Comparison of ENCODE assay signal across 46 mouse cellular contexts in genomic region chr8:11693972-11694371, GRCm38 (mm10). TPM values are rescaled to one million over a fixed set of nuclear protein-coding genes. Genes with fewer than 3 reads are reported as not detected.
"Had no signal": no experiment of that assay in that cellular context is flagged by ENCODE, and none has a peak within 500 bp of the region (broad histone marks: within the 10 kb centered on the region; RNA-seq: fewer than 3 reads in every experiment).

No protein-coding gene starts in this region.

- H3K9me3 ChIP-seq: limb, embryonic 10.5 days; limb, embryonic 12.5 days; limb, embryonic 13.5 days; limb, embryonic 15.5 days; liver, embryonic 12.5 days; liver, embryonic 13.5 days; liver, embryonic 15.5 days; lung, embryonic 15.5 days; midbrain, embryonic 10.5 days; midbrain, embryonic 12.5 days; midbrain, embryonic 13.5 days; midbrain, embryonic 15.5 days; neural tube, embryonic 12.5 days; neural tube, embryonic 13.5 days had no signal

- H3K27ac ChIP-seq: left cerebral cortex, adult 2 months; limb, embryonic 10.5 days; limb, embryonic 12.5 days; limb, embryonic 13.5 days; limb, embryonic 15.5 days; liver, embryonic 12.5 days; liver, embryonic 13.5 days; liver, embryonic 14.5 days; liver, embryonic 15.5 days; lung, embryonic 15.5 days; macrophage; midbrain, embryonic 10.5 days; midbrain, embryonic 12.5 days; midbrain, embryonic 13.5 days; midbrain, embryonic 15.5 days; neural tube, embryonic 12.5 days; neural tube, embryonic 13.5 days had no signal

- H3K4me1 ChIP-seq: limb, embryonic 10.5 days; liver, embryonic 15.5 days; megakaryocyte, embryonic 14.5 days; midbrain, embryonic 13.5 days; midbrain, embryonic 15.5 days; neural tube, embryonic 12.5 days; neural tube, embryonic 13.5 days had no signal

- DNase-seq: left cerebral cortex, postnatal 4 days; liver; liver, embryonic 13.5 days; liver, postnatal 0 days; lung, adult 18-20 months; lung, adult 2 months; lung, embryonic 14.5 days; lung, postnatal 4 days; midbrain, embryonic 14.5 days had no signal

- H3K4me2 ChIP-seq: limb, embryonic 12.5 days; limb, embryonic 13.5 days; limb, embryonic 15.5 days; liver, embryonic 11.5 days; liver, embryonic 12.5 days; liver, embryonic 13.5 days; liver, embryonic 15.5 days; lung, embryonic 14.5 days; lung, embryonic 15.5 days; midbrain, embryonic 11.5 days; midbrain, embryonic 12.5 days; midbrain, embryonic 13.5 days; midbrain, embryonic 15.5 days; neural tube, embryonic 12.5 days; neural tube, embryonic 13.5 days had no signal

- ATAC-seq: liver, embryonic 12.5 days; liver, postnatal 0 days; midbrain, embryonic 13.5 days; midbrain, embryonic 15.5 days; midbrain, embryonic 16.5 days had no signal

- H3K36me3 ChIP-seq: limb, embryonic 10.5 days; limb, embryonic 12.5 days; limb, embryonic 13.5 days; limb, embryonic 15.5 days; liver, embryonic 12.5 days; liver, embryonic 13.5 days; liver, embryonic 15.5 days; lung, embryonic 15.5 days; midbrain, embryonic 10.5 days; midbrain, embryonic 12.5 days; midbrain, embryonic 13.5 days; midbrain, embryonic 15.5 days; neural tube, embryonic 12.5 days; neural tube, embryonic 13.5 days had no signal

- H3K27me3 ChIP-seq: limb, embryonic 13.5 days; limb, embryonic 15.5 days; liver, embryonic 13.5 days; liver, embryonic 15.5 days; midbrain, embryonic 12.5 days; midbrain, embryonic 13.5 days; midbrain, embryonic 15.5 days; neural tube, embryonic 12.5 days; neural tube, embryonic 13.5 days had no signal

- H3K9ac ChIP-seq: limb, embryonic 12.5 days; limb, embryonic 13.5 days; limb, embryonic 15.5 days; liver, embryonic 12.5 days; liver, embryonic 13.5 days; liver, embryonic 14.5 days; liver, embryonic 15.5 days; liver, postnatal 0 days; lung, embryonic 14.5 days; lung, embryonic 15.5 days; midbrain, embryonic 12.5 days; midbrain, embryonic 13.5 days; midbrain, embryonic 15.5 days; neural tube, embryonic 12.5 days; neural tube, embryonic 13.5 days had no signal

- H3K4me3 ChIP-seq: left cerebral cortex, adult 2 months; limb, embryonic 10.5 days; limb, embryonic 12.5 days; limb, embryonic 13.5 days; limb, embryonic 15.5 days; liver, embryonic 12.5 days; liver, embryonic 13.5 days; liver, embryonic 15.5 days; lung, embryonic 15.5 days; megakaryocyte, embryonic 14.5 days; midbrain, embryonic 10.5 days; midbrain, embryonic 12.5 days; midbrain, embryonic 13.5 days; midbrain, embryonic 15.5 days; neural tube, embryonic 12.5 days; neural tube, embryonic 13.5 days had no signal

RNA-seq across cellular contexts. Expression of gene 1700016D06Rik, which starts 6.9 kb away (rescaled TPM):
- total RNA-seq: left cerebral cortex, adult 18-20 months; left cerebral cortex, adult 2 months; left cerebral cortex, adult 8-10 months; left cerebral cortex, postnatal 10 days; left cerebral cortex, postnatal 14 days; left cerebral cortex, postnatal 25 days; left cerebral cortex, postnatal 36 days; left cerebral cortex, postnatal 4 days; liver, adult 2 months; megakaryocyte progenitor cell, adult 5-6 weeks; megakaryocyte, adult 5-6 weeks; megakaryocyte-erythroid progenitor cell, adult 5-6 weeks; midbrain, postnatal 0 days; monocyte, adult 5-6 weeks had no signal
- polyA plus RNA-seq: limb, embryonic 10.5 days; limb, embryonic 11.5 days; limb, embryonic 12.5 days; limb, embryonic 14.5 days; limb, embryonic 15.5 days; liver, adult 2 months; liver, embryonic 11.5 days; liver, embryonic 12.5 days; liver, embryonic 13.5 days; liver, embryonic 14.5 days; liver, embryonic 15.5 days; liver, embryonic 16.5 days; liver, postnatal 0 days; lung, adult 2 months; lung, embryonic 14.5 days; lung, embryonic 15.5 days; lung, embryonic 16.5 days; macrophage; midbrain, embryonic 11.5 days; midbrain, embryonic 14.5 days; midbrain, embryonic 15.5 days; midbrain, embryonic 16.5 days; neural tube, embryonic 11.5 days; neural tube, embryonic 12.5 days; neural tube, embryonic 13.5 days had no signal
